Mouse (Mus musculus) forebrain, embryonic 11.5 days (tissue): ENCODE measurements around the gene Vmn1r55. TPM values are rescaled to one million over a fixed set of nuclear protein-coding genes. Genes with fewer than 3 reads are reported as not detected.
"Not testable (repeated sequence)": the region's sequence is repeated elsewhere in the genome, so short reads cannot be mapped to it uniquely, and the experiment has no call there.

Source experiments
- ATAC-seq: fragments of 200-750 bp; cut with Nextera tagmentation; replicated peaks from 2 replicates; pipeline ENCODE4 v1.8.0; 2017; ENCODE audit warnings: moderate TSS enrichment; ENCODE audit not compliant: low FRiP score
- DNase-seq: peaks from one replicate; pipeline ENCODE4 v3.0.0-alpha.2; 2017; ENCODE audit warnings: low spot score
- H3K27ac ChIP-seq: fragments of 300-500 bp; sonication (generic); 2 replicates; pipeline ENCODE4 v1.5.1; 2014; ENCODE audit warnings: low read depth, low read length
- H3K27me3 ChIP-seq: fragments of 300-500 bp; sonication (generic); 2 replicates; pipeline ENCODE4 v1.6.1; 2014; ENCODE audit warnings: mild to moderate bottlenecking, low read length, mixed read lengths; ENCODE audit not compliant: control insufficient read depth, insufficient read depth
- H3K36me3 ChIP-seq: fragments of 300-500 bp; sonication (generic); 2 replicates; pipeline ENCODE4 v1.6.1; 2014; ENCODE audit warnings: mild to moderate bottlenecking, low read length, moderate library complexity, mixed read lengths; ENCODE audit not compliant: control insufficient read depth, insufficient read depth
- H3K4me1 ChIP-seq: fragments of 300-500 bp; sonication (generic); replicated peaks from 2 replicates; pipeline ENCODE4 v1.6.1; 2014; ENCODE audit warnings: low read length, mixed read lengths; ENCODE audit not compliant: control insufficient read depth, insufficient read depth
- H3K4me2 ChIP-seq: fragments of 300-500 bp; sonication (generic); 2 replicates; pipeline ENCODE4 v1.6.1; 2014; ENCODE audit warnings: low read depth, mild to moderate bottlenecking, low read length, moderate library complexity, mixed read lengths; ENCODE audit not compliant: severe bottlenecking
- H3K4me3 ChIP-seq: fragments of 300-500 bp; sonication (generic); 2 replicates; pipeline ENCODE4 v1.5.1; 2014; ENCODE audit warnings: low read depth, low read length
- H3K9ac ChIP-seq: fragments of 300-500 bp; sonication (generic); 2 replicates; pipeline ENCODE4 v1.6.1; 2014; ENCODE audit warnings: low read length
- H3K9me3 ChIP-seq: fragments of 300-500 bp; sonication (generic); 2 replicates; pipeline ENCODE4 v1.6.1; 2016; ENCODE audit warnings: low read length, mixed read lengths; ENCODE audit not compliant: control insufficient read depth
- WGBS: fragments of 180-500 bp; shearing (Covaris S2); extraction: QIAGEN DNeasy Blood & Tissue Kit; methylation state at CpG from one replicate; pipeline ENCODE4 v1.1.7; 2014; 5-methylcytosine and 5-hydroxymethylcytosine counted together
- polyA plus RNA-seq: library from polyadenylated mRNA; unstranded; fragments of >200 nt; fragmentation: Nextera tagmentation; extraction: Ambion mirVana; gene quantifications from 2 replicates; pipeline ENCODE4 v1.2.1, GENCODE M21; 2014

Gene Vmn1r55
- not detected in 2 replicates for polyA plus RNA-seq

DNA sequence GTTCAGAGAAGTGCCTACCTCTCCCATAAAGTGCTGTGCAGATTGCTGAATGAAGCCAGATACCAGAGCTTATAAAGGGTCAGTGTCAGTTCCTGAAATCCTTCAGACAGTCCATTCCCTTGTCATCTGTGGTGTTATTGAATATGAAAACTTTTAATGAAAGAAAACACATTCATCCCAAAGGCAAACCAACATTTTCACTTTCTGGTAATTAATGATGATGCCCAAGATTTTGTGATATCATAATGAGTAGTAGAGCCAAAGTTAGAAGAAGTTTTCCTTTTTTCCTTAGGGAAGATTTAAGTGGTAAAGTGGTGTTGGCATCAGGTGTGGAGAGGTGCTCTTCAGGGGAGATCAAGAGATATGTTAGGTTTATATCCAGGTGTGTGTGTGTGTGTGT, at the start of gene Vmn1r55:
TSS of gene Vmn1r55 (minus strand) at position 101 of the 400 bp plus-strand sequence.
- H3K27me3 ChIP-seq, H3K4me3 ChIP-seq, DNase-seq, H3K4me2 ChIP-seq, H3K4me1 ChIP-seq, H3K27ac ChIP-seq, H3K36me3 ChIP-seq, ATAC-seq, H3K9ac ChIP-seq, H3K9me3 ChIP-seq: not testable (repeated sequence)

DNA sequence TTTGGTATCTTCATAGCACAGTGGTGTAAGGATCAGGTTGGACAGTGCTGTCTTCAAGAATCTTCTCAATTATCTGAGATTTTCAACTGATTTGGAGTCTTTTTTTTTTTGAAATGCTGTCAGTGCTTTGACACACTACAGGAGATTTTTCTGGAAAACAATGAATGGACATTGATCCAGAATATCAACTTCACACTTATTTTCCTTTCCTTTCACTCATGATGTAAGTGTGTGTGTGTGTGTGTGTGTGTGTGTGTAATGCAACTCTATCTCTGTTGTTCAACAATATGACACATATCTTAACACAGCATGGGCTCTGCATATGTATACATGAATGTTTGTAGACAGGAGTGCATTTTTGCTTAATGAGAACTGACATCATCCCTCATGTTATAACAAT, 47.2 kb upstream of the Vmn1r55 start, which contains the start of gene Vmn1r56:
TSS of gene Vmn1r56 (minus strand) at position 101 of the 400 bp plus-strand sequence.
- H3K4me3 ChIP-seq, DNase-seq, H3K27me3 ChIP-seq, H3K36me3 ChIP-seq, H3K9ac ChIP-seq, H3K9me3 ChIP-seq, ATAC-seq, H3K4me1 ChIP-seq, H3K4me2 ChIP-seq, H3K27ac ChIP-seq: not testable (repeated sequence)

DNA sequence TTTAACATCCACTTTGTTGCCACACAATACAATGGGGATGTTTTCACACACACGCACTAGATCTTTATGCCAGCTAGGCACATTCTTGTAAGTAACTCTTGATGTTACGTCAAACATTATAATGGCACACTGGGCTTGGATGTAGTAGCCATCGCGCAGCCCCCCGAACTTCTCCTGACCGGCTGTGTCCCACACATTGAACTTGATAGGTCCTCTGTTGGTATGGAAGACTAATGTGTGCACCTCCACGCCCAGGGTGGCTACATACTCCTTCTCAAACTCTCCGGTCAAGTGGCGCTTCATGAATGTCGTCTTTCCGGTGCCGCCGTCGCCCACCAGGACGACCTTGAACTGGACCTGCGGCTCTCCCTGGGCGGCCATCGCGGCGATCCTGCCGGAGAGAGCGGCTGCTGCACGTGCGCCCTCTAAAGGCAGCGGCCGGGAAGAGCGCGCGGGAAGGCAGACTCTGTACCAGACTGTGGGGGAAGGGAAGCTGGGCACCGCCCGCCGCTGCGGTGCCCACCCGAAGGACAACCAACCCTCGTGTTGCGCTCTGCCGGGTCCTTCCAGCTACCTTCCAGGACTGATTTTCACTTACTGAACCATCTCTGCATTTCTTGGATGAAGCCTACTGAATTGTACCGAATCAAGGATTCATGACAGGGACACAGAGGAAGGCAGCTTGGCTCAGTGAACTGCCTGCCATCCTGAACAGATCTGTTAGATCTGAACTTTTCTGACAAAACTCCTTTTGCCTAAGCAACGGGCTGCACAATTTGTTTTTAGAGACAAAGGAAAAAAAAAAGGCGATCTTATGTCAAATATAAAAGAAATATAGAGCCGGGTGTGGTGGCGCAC, 23.7 kb downstream of the Vmn1r55 start, which contains the start of gene Rasl2-9:
TSS of gene Rasl2-9 (minus strand) at position 402 of the 858 bp plus-strand sequence.
- Histone ChIP-seq H3K4me1 (no peaks in the 10 kb centered on the region), H3K36me3 (no peaks in the 10 kb centered on the region), H3K9me3 (no peaks in the 10 kb centered on the region), H3K27me3 (no peaks in the 10 kb centered on the region), H3K4me2 (peak within 1 kb of the TSS; percentile 48), H3K27ac (no peak within 1 kb of the TSS), H3K9ac (peak within 1 kb of the TSS; percentile 53), H3K4me3 (peak within 1 kb of the TSS; percentile 18; the same call in 1 of the 2 replicates)
- DNase-seq (peak; percentile 85), ATAC-seq (peak; percentile 84)
- WGBS = 19% methylated on average over 42 of the region's 42 CpGs

DNA sequence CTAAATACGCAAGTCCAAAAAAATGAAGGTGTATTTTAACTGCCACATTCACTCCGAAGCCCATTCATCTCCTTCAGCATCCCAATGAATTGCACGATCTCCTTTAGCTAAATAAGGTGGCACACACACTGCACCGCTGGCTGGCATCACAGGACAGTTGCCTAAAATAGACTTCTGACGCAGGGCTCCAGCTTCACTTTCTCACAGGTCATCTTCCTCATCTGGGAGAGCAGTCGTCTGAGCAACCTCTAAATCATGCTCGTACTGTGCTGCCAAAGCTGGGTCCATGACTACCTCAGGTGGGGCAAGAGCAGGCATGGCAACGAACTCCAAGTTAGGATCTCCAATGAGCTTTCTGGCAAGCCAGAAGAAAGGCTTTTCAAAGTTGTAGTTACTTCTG, 24.4 kb downstream of the Vmn1r55 start:
- no peak for ATAC-seq
- Histone ChIP-seq H3K9me3 (no peaks in the 10 kb centered on the region), H3K27me3 (no peaks in the 10 kb centered on the region), H3K36me3 (no peaks in the 10 kb centered on the region), H3K4me3 (no peak overlapping the region), H3K4me1 (no peaks in the 10 kb centered on the region), H3K9ac (no peak overlapping the region), H3K4me2 (no peak overlapping the region), H3K27ac (no peak overlapping the region)
- WGBS = 92% methylated on average over 8 of the region's 8 CpGs
- DNase-seq = no peak

DNA sequence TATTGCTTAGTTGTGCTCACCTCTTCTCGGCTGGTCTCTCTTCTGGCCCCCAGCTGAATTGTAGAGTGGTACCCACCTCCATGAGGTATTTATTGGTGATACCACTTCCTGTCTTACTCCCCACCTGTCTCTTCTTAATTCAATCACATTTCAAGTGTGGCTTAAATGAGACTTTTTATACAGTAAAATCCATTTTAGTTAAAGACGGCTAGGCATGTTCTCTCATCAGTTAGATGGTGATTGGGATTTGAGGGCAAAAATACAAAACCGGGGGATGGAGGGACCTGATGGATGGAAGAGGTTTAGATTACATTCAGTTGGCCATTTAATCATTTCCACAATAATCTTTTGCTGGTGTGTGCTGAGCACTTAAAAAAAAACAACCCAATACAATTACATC, 32.6 kb downstream of the Vmn1r55 start, which contains the start of gene Rfpl4:
TSS of gene Rfpl4 (minus strand) at position 101 of the 400 bp plus-strand sequence.
- ATAC-seq (no peak), DNase-seq (no peak)
- Histone ChIP-seq H3K4me1 (no peaks in the 10 kb centered on the region), H3K27ac (no peak within 1 kb of the TSS), H3K9me3 (no peaks in the 10 kb centered on the region), H3K4me2 (no peak within 1 kb of the TSS), H3K9ac (no peak within 1 kb of the TSS), H3K36me3 (no peaks in the 10 kb centered on the region), H3K27me3 (no peaks in the 10 kb centered on the region), H3K4me3 (no peak within 1 kb of the TSS)
- 82% methylated on average over 3 of the region's 3 CpGs for WGBS

DNA sequence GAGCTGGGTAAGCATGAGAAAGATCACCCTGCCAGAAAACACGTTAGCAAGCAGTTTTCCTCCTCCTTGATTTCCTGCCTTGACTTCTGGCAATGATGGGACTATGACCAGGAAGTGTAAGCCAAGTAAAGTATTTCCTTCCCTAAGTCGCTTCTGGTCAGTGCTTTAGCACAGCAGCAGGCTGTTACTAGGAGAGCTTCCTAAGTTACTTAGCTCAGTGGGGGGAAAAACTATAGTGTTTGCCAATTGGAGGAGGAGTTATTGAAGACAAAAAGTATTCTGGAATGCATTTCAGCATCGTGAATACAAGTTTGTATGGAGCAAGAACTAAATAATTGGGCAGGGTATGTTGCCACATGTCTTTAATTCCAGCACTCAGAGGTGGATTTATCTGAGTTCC, 36.8 kb downstream of the Vmn1r55 start:
- no peaks in the 10 kb centered on the region for H3K4me1 ChIP-seq

DNA sequence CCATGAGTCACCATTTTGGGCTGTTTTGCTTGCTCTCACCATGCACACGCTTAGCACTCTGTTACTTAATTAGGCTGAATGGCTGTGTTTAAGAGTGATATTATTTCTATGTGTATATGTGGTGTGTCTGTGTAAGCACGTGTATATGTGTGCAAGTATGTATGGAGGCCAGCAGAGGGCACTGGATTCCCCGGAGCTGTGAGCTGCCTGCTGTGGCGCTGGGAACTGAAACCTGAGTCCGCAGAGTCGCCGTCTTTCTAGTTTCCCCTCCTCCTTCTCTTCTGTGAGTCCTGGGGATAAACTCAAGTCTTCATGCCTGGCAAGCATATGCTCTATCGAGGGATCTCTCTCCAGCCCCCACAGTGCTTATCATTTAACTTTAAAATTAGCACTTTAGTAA, 40.2 kb downstream of the Vmn1r55 start:
- WGBS = 83% methylated on average over 8 of the region's 8 CpGs
- Histone ChIP-seq H3K4me1 (no peaks in the 10 kb centered on the region), H3K27ac (no peak overlapping the region), H3K4me3 (no peak overlapping the region), H3K9me3 (peaks cover 3% of the 10 kb centered on the region; the same call in 1 of the 2 replicates), H3K9ac (no peak overlapping the region), H3K4me2 (no peak overlapping the region), H3K27me3 (no peaks in the 10 kb centered on the region), H3K36me3 (no peaks in the 10 kb centered on the region)
- DNase-seq = peak; percentile 36
- ATAC-seq = no peak

More for the DNA sequence above, 36.8 kb downstream of the Vmn1r55 start:
- H3K36me3 ChIP-seq = no peaks in the 10 kb centered on the region
- ATAC-seq (no peak), DNase-seq (no peak)
- peaks cover 3% of the 10 kb centered on the region; the same call in 1 of the 2 replicates for H3K9me3 ChIP-seq
- no peak overlapping the region for H3K4me3 ChIP-seq
- H3K27me3 ChIP-seq = no peaks in the 10 kb centered on the region
- H3K4me2 ChIP-seq = no peak overlapping the region
- H3K9ac ChIP-seq = no peak overlapping the region
- WGBS = 44% methylated on average over 3 of the region's 3 CpGs
- H3K27ac ChIP-seq = no peak overlapping the region

DNA sequence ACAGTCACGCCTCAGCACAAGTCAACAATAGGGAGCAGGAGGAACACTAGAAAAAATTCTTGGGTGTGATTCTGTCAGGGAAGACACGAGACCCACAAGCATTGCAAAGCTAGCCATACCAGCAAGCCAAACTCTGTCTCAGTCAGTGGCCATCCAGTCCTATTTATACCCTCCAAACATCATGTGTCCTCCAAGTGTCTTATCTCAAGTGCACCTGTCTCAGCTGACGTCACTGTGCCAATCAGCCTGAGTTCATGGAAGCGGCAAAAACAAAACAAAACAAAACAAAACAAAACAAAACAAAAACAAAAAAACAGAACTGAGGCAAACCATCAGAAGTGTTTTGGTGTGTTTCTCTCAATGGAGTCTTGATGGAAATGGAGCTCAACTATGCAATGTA, 41.2 kb downstream of the Vmn1r55 start:
- H3K4me3 ChIP-seq = no peak overlapping the region
- no peaks in the 10 kb centered on the region for H3K4me1 ChIP-seq
- no peak overlapping the region for H3K4me2 ChIP-seq
- 79% methylated on average over 4 of the region's 4 CpGs for WGBS
- ATAC-seq = no peak
- no peaks in the 10 kb centered on the region for H3K36me3 ChIP-seq
- no peak for DNase-seq
- H3K9me3 ChIP-seq = peaks cover 3% of the 10 kb centered on the region; the same call in 1 of the 2 replicates
- no peaks in the 10 kb centered on the region for H3K27me3 ChIP-seq
- H3K9ac ChIP-seq = no peak overlapping the region
- no peak overlapping the region for H3K27ac ChIP-seq
